Mouse (Mus musculus) liver, postnatal 0 days (tissue): Measurements from ENCODE around the gene Brap. TPM values are rescaled to one million over a fixed set of nuclear protein-coding genes. Genes with fewer than 3 reads are reported as not detected.
"Not testable (repeated sequence)": the region's sequence is repeated elsewhere in the genome, so short reads cannot be mapped to it uniquely, and the experiment has no call there.

ENCODE experiments used
- ATAC-seq: fragments of 200-750 bp; cut with Nextera tagmentation; 2 replicates; pipeline ENCODE4 v1.8.0; 2017; ENCODE audit warnings: mild to moderate bottlenecking, moderate library complexity
- DNase-seq: peaks from one replicate; pipeline ENCODE4 v3.0.0-alpha.2; 2016
- H3K27ac ChIP-seq: fragments of 300-500 bp; sonication (generic); 2 replicates; pipeline ENCODE4 v1.5.1; 2014; ENCODE audit warnings: antibody characterized with exemption, moderate library complexity, mild to moderate bottlenecking, low read depth
- H3K27me3 ChIP-seq: fragments of 300-500 bp; sonication (generic); 2 replicates; pipeline ENCODE4 v1.6.1; 2014; ENCODE audit warnings: low read length, control low read depth, mixed read lengths; ENCODE audit not compliant: insufficient read depth
- H3K36me3 ChIP-seq: fragments of 300-500 bp; sonication (generic); replicated peaks from 2 replicates; pipeline ENCODE4 v1.6.1; 2014; ENCODE audit warnings: mild to moderate bottlenecking, control low read depth, low read length, moderate library complexity, mixed read lengths; ENCODE audit not compliant: insufficient read depth
- H3K4me1 ChIP-seq: fragments of 300-500 bp; sonication (generic); 2 replicates; pipeline ENCODE4 v1.6.1; 2014; ENCODE audit warnings: antibody characterized with exemption, mild to moderate bottlenecking, control low read depth; ENCODE audit not compliant: insufficient read depth
- H3K4me2 ChIP-seq: fragments of 300-500 bp; sonication (generic); 2 replicates; pipeline ENCODE4 v1.6.1; 2014; ENCODE audit warnings: low read depth, mild to moderate bottlenecking, low read length, moderate library complexity, mixed read lengths
- H3K4me3 ChIP-seq: fragments of 300-500 bp; sonication (generic); 2 replicates; pipeline ENCODE4 v1.5.1; 2014; ENCODE audit warnings: low read depth, low read length
- H3K9ac ChIP-seq: fragments of 300-500 bp; sonication (generic); replicated peaks from 2 replicates; pipeline ENCODE4 v1.6.1; 2014; ENCODE audit warnings: mild to moderate bottlenecking, moderate library complexity
- H3K9me3 ChIP-seq: fragments of 300-500 bp; sonication (generic); 2 replicates; pipeline ENCODE4 v1.6.1; 2016; ENCODE audit warnings: mild to moderate bottlenecking, control low read depth, low read length, mixed read lengths
- CTCF ChIP-seq: sonication (generic); IDR thresholded peaks from 2 replicates; pipeline ENCODE4 v1.5.1; 2016; ENCODE audit warnings: antibody characterized with exemption, low read depth
- EP300 ChIP-seq: IDR thresholded peaks from 2 replicates; pipeline ENCODE4 v1.6.1; 2016; ENCODE audit warnings: antibody characterized with exemption, low read depth, mild to moderate bottlenecking
- WGBS: fragments of 180-500 bp; shearing (Covaris S2); extraction: QIAGEN DNeasy Blood & Tissue Kit; methylation state at CpG from one replicate; pipeline ENCODE4 v1.1.7; 2014; ENCODE audit not compliant: insufficient replicate concordance; 5-methylcytosine and 5-hydroxymethylcytosine counted together
- polyA plus RNA-seq: library from polyadenylated mRNA; unstranded; fragments of >200 nt; fragmentation: Nextera tagmentation; extraction: Ambion mirVana; gene quantifications from 2 replicates; pipeline ENCODE4 v1.2.1, GENCODE M21; 2015

Gene Brap
- polyA plus RNA-seq, 1 experiment from 2014 or later: 37.9 TPM

GRCm38 (mm10) chr5:121623241-121623640 lies 37.1 kb upstream of the Brap start:
- H3K36me3 ChIP-seq: no peaks in the 10 kb centered on the region; the same call in 1 of the 2 replicates
- no peak overlapping the region for H3K9ac ChIP-seq
- TF ChIP-seq CTCF: no peak
- no peak for TF ChIP-seq EP300
- DNase-seq (no peak), ATAC-seq (no peak)
- no peak overlapping the region for H3K27ac ChIP-seq
- no peak overlapping the region for H3K4me3 ChIP-seq
- peaks cover 8% of the 10 kb centered on the region; the same call in 1 of the 2 replicates for H3K4me1 ChIP-seq
- H3K27me3 ChIP-seq: no peaks in the 10 kb centered on the region
- H3K4me2 ChIP-seq: no peak overlapping the region
- no peaks in the 10 kb centered on the region for H3K9me3 ChIP-seq
- 83% methylated on average over 3 of the region's 3 CpGs for WGBS

DNA sequence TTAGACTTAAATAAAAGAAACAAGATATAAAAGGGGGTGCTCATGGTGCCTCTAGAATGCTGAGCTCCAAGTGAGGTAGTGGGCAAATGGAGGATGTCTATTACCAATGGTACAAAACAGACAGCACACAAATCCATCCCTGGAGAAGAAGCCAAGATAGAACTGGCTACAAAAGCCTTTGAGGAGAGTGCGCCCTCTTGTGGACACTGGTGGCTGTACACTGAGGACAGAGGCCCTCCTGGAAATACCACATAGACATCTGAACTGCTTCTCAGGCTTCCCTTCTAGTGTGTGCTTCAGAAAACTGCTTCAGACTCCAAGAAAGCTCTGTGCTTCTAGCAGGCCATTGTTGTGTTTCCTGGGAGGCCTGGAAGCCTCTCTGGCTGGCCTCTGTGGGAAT lies 32.5 kb upstream of the Brap start:
- H3K36me3 ChIP-seq: no peaks in the 10 kb centered on the region
- H3K4me2 ChIP-seq: no peak overlapping the region
- WGBS: 0% methylated on average over 1 of the region's 1 CpGs
- H3K9ac ChIP-seq: no peak overlapping the region
- no peaks in the 10 kb centered on the region for H3K4me1 ChIP-seq
- H3K9me3 ChIP-seq: no peaks in the 10 kb centered on the region
- H3K27ac ChIP-seq: no peak overlapping the region
- peak; percentile 83 for DNase-seq
- H3K27me3 ChIP-seq: no peaks in the 10 kb centered on the region
- ATAC-seq: peak; percentile 55
- H3K4me3 ChIP-seq: no peak overlapping the region
- TF ChIP-seq CTCF: peak; percentile 95
- no peak for TF ChIP-seq EP300

GRCm38 (mm10) chr5:121631106-121631647 lies 29.2 kb upstream of the Brap start:
- H3K9me3 ChIP-seq, H3K4me1 ChIP-seq, H3K4me2 ChIP-seq, H3K9ac ChIP-seq, DNase-seq, ATAC-seq, H3K27ac ChIP-seq, H3K27me3 ChIP-seq, H3K4me3 ChIP-seq, H3K36me3 ChIP-seq: not testable (repeated sequence)
- 68% methylated on average over 7 of the region's 9 CpGs for WGBS
- peak; percentile 23 for TF ChIP-seq CTCF

GRCm38 (mm10) chr5:121632804-121633203 lies 27.6 kb upstream of the Brap start:
- no peak overlapping the region for H3K4me3 ChIP-seq
- no peak overlapping the region for H3K27ac ChIP-seq
- no peaks in the 10 kb centered on the region for H3K9me3 ChIP-seq
- TF ChIP-seq EP300: no peak
- TF ChIP-seq CTCF: no peak
- ATAC-seq (no peak), DNase-seq (no peak)
- no peaks in the 10 kb centered on the region for H3K4me1 ChIP-seq
- no peaks in the 10 kb centered on the region for H3K27me3 ChIP-seq
- 51% methylated on average over 3 of the region's 3 CpGs for WGBS
- H3K4me2 ChIP-seq: no peak overlapping the region
- no peak overlapping the region for H3K9ac ChIP-seq
- H3K36me3 ChIP-seq: no peaks in the 10 kb centered on the region

- Histone ChIP-seq H3K9ac (no peak overlapping the region), H3K36me3 (no peaks in the 10 kb centered on the region), H3K4me2 (no peak overlapping the region), H3K27me3 (no peaks in the 10 kb centered on the region), H3K27ac (no peak overlapping the region), H3K4me1 (no peaks in the 10 kb centered on the region), H3K4me3 (no peak overlapping the region), H3K9me3 (no peaks in the 10 kb centered on the region)
- no peak for DNase-seq
- TF ChIP-seq CTCF: no peak
- TF ChIP-seq EP300: no peak
- 83% methylated on average over 5 of the region's 5 CpGs for WGBS
- ATAC-seq: no peak
Measured at GRCm38 (mm10) chr5:121634668-121635067, 25.7 kb upstream of the Brap start.

GRCm38 (mm10) chr5:121637296-121637695 lies 23.1 kb upstream of the Brap start:
- no peaks in the 10 kb centered on the region for H3K4me1 ChIP-seq
- no peaks in the 10 kb centered on the region for H3K9me3 ChIP-seq
- no peak for DNase-seq
- no peak overlapping the region for H3K4me3 ChIP-seq
- 78% methylated on average over 6 of the region's 6 CpGs for WGBS
- no peak overlapping the region for H3K27ac ChIP-seq
- H3K27me3 ChIP-seq: no peaks in the 10 kb centered on the region
- H3K9ac ChIP-seq: no peak overlapping the region
- peaks cover 1% of the 10 kb centered on the region; the same call in 1 of the 2 replicates for H3K36me3 ChIP-seq
- no peak for ATAC-seq
- TF ChIP-seq CTCF: no peak
- H3K4me2 ChIP-seq: no peak overlapping the region

- no peak for TF ChIP-seq EP300
- TF ChIP-seq CTCF: no peak
- Histone ChIP-seq H3K4me2 (no peak overlapping the region), H3K9ac (no peak overlapping the region), H3K27me3 (no peaks in the 10 kb centered on the region), H3K9me3 (no peaks in the 10 kb centered on the region), H3K36me3 (peaks cover 5% of the 10 kb centered on the region; the same call in 1 of the 2 replicates), H3K4me3 (no peak overlapping the region), H3K4me1 (no peaks in the 10 kb centered on the region), H3K27ac (no peak overlapping the region)
- DNase-seq (no peak), ATAC-seq (no peak)
- WGBS: 80% methylated on average over 9 of the region's 9 CpGs
Measured at GRCm38 (mm10) chr5:121639601-121640000, 20.8 kb upstream of the Brap start.
